Mouse (Mus musculus): Measurements from ENCODE around the gene Hoxb6.

GRCm38 (mm10) chr11:96325747-96326212, 33.5 kb downstream of the Hoxb6 start:
- TF ChIP-seq CTCF (IDR thresholded peaks at IDR 0.05; ENCODE audit: extremely low read depth, insufficient read depth, low read length) (no peak), POLR2A (IDR thresholded peaks at IDR 0.05; ENCODE audit: extremely low read depth, insufficient read depth, low read length) (no peak)

Measured in cortical plate, adult 2 months (tissue).